Mouse (Mus musculus): ENCODE measurements around the gene Egfl8. TPM values are rescaled to one million over a fixed set of nuclear protein-coding genes. Genes with fewer than 3 reads are reported as not detected.
A peak's percentile ranks its signal among the peaks of the same experiment; 100 is the strongest.

Gene Egfl8
- total RNA-seq, 2 experiments from 2014 or later: 2.1 to 2.7 TPM

GRCm38 (mm10) chr17:34650781-34651180 lies 35.0 kb upstream of the Egfl8 start:
- no peak for DNase-seq
- intact Hi-C loops (cut with DNase I): loop anchor here (5.0 kb wide), 2 partner anchors 42 to 162 kb away; no protein-coding TSS in a partner anchor

- DNase-seq: no peak
Observed at GRCm38 (mm10) chr17:34649106-34649864, 33.5 kb upstream of the Egfl8 start.

GRCm38 (mm10) chr17:34648141-34648890 lies 32.5 kb upstream of the Egfl8 start:
- peak in 1 of 2 experiments; percentile 1 for DNase-seq
- intact Hi-C loops (cut with DNase I): no loop called here

More at GRCm38 (mm10) chr17:34649106-34649864, 33.5 kb upstream of the Egfl8 start:
- intact Hi-C loops (cut with DNase I): no loop called here

- DNase-seq: peak; percentile 93
- intact Hi-C loops (cut with DNase I): no loop called here
Observed at GRCm38 (mm10) chr17:34646906-34647787, 31.4 kb upstream of the Egfl8 start, which contains the start of gene Atf6b. Gene Atf6b, plus strand, starts transcription at chr17:34647146.

- intact Hi-C loops (cut with DNase I): no loop called here
- no peak for DNase-seq
Observed at GRCm38 (mm10) chr17:34645831-34646511, 30.2 kb upstream of the Egfl8 start.

- DNase-seq: no peak
- intact Hi-C loops (cut with DNase I): no loop called here
Observed at GRCm38 (mm10) chr17:34645256-34645829, 29.6 kb upstream of the Egfl8 start.

GRCm38 (mm10) chr17:34644608-34645007 lies 28.8 kb upstream of the Egfl8 start, which contains the start of gene Fkbpl:
Gene Fkbpl, plus strand, starts transcription at chr17:34644764.
- peak; percentile 92 to 97 for DNase-seq
- intact Hi-C loops (cut with DNase I): no loop called here

GRCm38 (mm10) chr17:34643944-34644343 lies 28.2 kb upstream of the Egfl8 start:
- no peak for DNase-seq
- intact Hi-C loops (cut with DNase I): loop anchor here (2.0 kb wide), 1 partner anchor 15 kb away; the partner anchor contains the start of genes Ppt2 and Prrt1

- intact Hi-C loops (cut with DNase I): loop anchor here (2.0 kb wide), 1 partner anchor 15 kb away; the partner anchor contains the start of genes Ppt2 and Prrt1
- DNase-seq: no peak
Observed at GRCm38 (mm10) chr17:34643379-34643778, 27.6 kb upstream of the Egfl8 start.

GRCm38 (mm10) chr17:34641945-34642344 lies 26.2 kb upstream of the Egfl8 start:
- no peak for DNase-seq
- intact Hi-C loops (cut with DNase I): loop anchor here (2.0 kb wide), 1 partner anchor 13 kb away; the partner anchor contains the start of genes Ppt2 and Prrt1

GRCm38 (mm10) chr17:34640778-34641601 lies 25.2 kb upstream of the Egfl8 start:
- intact Hi-C loops (cut with DNase I): no loop called here
- DNase-seq: peak; percentile 61 to 62

- intact Hi-C loops (cut with DNase I): no loop called here
- no peak for DNase-seq
Observed at GRCm38 (mm10) chr17:34639461-34640255, 23.9 kb upstream of the Egfl8 start.

- no peak for DNase-seq
- intact Hi-C loops (cut with DNase I): no loop called here
Observed at GRCm38 (mm10) chr17:34637459-34637858, 21.7 kb upstream of the Egfl8 start.

GRCm38 (mm10) chr17:34635671-34636070 lies 19.9 kb upstream of the Egfl8 start:
- DNase-seq: no peak
- intact Hi-C loops (cut with DNase I): no loop called here

- DNase-seq: peak; percentile 69 to 78
- intact Hi-C loops (cut with DNase I): no loop called here
Observed at GRCm38 (mm10) chr17:34632261-34632691, 16.5 kb upstream of the Egfl8 start.

- no peak for DNase-seq
- intact Hi-C loops (cut with DNase I): no loop called here
Observed at GRCm38 (mm10) chr17:34631647-34632046, 15.9 kb upstream of the Egfl8 start.

GRCm38 (mm10) chr17:34630761-34631301 lies 15.1 kb upstream of the Egfl8 start:
- intact Hi-C loops (cut with DNase I): no loop called here
- DNase-seq: no peak

Data from heart, postnatal 14 days (tissue).